Mouse (Mus musculus): ENCODE results near the gene Kcnk3.

- no peak for TF ChIP-seq CTCF (IDR thresholded peaks at IDR 0.05; ENCODE audit: extremely low read depth, insufficient read depth, low read length)
- TF ChIP-seq POLR2A (IDR thresholded peaks at IDR 0.05; ENCODE audit: extremely low read depth, insufficient read depth, low read length): no peak
Observed at GRCm38 (mm10) chr5:30613242-30613641, 25.3 kb downstream of the Kcnk3 start.
